18 mouse cellular contexts compared by ENCODE assay signal in the genomic region with DNA sequence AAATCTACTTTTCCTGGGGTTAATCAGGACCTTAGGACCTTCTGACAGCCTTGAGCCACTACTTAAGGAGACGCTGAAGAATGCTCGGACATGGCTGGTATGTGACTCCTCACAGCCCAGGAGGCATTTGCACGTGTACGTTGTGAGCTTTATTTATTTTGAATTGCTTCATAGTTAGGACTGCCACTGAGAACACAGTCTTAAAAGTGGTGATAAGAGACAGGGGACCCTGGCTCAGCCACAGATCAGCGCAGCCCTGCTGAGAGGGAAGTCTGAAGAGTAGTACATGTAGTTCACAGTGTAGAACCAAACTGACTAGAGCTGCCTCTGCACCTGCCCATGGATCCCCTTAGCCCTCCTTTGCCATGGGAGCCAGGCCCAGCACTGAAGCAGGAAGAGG. TPM values are rescaled to one million over a fixed set of nuclear protein-coding genes. Genes with fewer than 3 reads are reported as not detected.
"Had no signal": no experiment of that assay in that cellular context is flagged by ENCODE, and none has a peak within 500 bp of the region (broad histone marks: within the 10 kb centered on the region; RNA-seq: fewer than 3 reads in every experiment).

No protein-coding gene starts in this region.

- H3K4me3 ChIP-seq: limb, embryonic 13.5 days; midbrain, embryonic 10.5 days; midbrain, embryonic 15.5 days; neural tube, embryonic 13.5 days had no signal

- H3K27ac ChIP-seq: limb, embryonic 13.5 days; liver, embryonic 14.5 days; macrophage; midbrain, embryonic 10.5 days; midbrain, embryonic 15.5 days; neural tube, embryonic 13.5 days had no signal

- H3K36me3 ChIP-seq: limb, embryonic 13.5 days; midbrain, embryonic 10.5 days; midbrain, embryonic 15.5 days; neural tube, embryonic 13.5 days had no signal

- DNase-seq: kidney, adult 11 months; kidney, adult 9 months; left cerebral cortex, postnatal 4 days; lung, adult 2 months; retina, postnatal 1 day; right cerebral cortex, postnatal 4 days; spleen, adult 18-20 months; thymus, adult 2 months; thymus, postnatal 25 days had no signal

- ATAC-seq: midbrain, embryonic 15.5 days had no signal

- H3K27me3 ChIP-seq: limb, embryonic 13.5 days; midbrain, embryonic 15.5 days; neural tube, embryonic 13.5 days had no signal

- H3K9me3 ChIP-seq: limb, embryonic 13.5 days; midbrain, embryonic 10.5 days; midbrain, embryonic 15.5 days; neural tube, embryonic 13.5 days had no signal

- H3K9ac ChIP-seq: liver, embryonic 14.5 days; midbrain, embryonic 15.5 days had no signal

- H3K4me2 ChIP-seq: limb, embryonic 13.5 days; midbrain, embryonic 15.5 days; neural tube, embryonic 13.5 days had no signal

- H3K4me1 ChIP-seq: limb, embryonic 13.5 days; midbrain, embryonic 10.5 days; midbrain, embryonic 15.5 days; neural tube, embryonic 13.5 days had no signal

RNA-seq across cellular contexts. Expression of a gene that starts 3.5 kb away (rescaled TPM):
- polyA plus RNA-seq: large intestine, adult 2 months; macrophage; midbrain, embryonic 15.5 days; neural tube, embryonic 13.5 days; stomach, embryonic 14.5 days; urinary bladder, adult 2 months had no signal

RNA-seq across cellular contexts. Expression of a gene that starts 35.1 kb away (rescaled TPM):
- polyA plus RNA-seq: large intestine, adult 2 months; limb, embryonic 13.5 days; liver, embryonic 14.5 days; macrophage; midbrain, embryonic 10.5 days; urinary bladder, adult 2 months had no signal
